Mouse (Mus musculus) right cerebral cortex, adult 18-20 months (tissue): ENCODE measurements around the gene Atp10a.

Source experiments
- DNase-seq: peaks from one replicate; pipeline ENCODE4 v3.0.0; 2022; ENCODE audit warnings: mixed read lengths

The Atp10a gene

GRCm38 (mm10) chr7:58742009-58742408 lies 86.0 kb downstream of the Atp10a start:
- DNase-seq, result no peak

- DNase-seq, result no peak
Observed at GRCm38 (mm10) chr7:58742648-58743047, 86.7 kb downstream of the Atp10a start.

- DNase-seq, result no peak
Observed at GRCm38 (mm10) chr7:58743362-58744320, 87.7 kb downstream of the Atp10a start.

GRCm38 (mm10) chr7:58746817-58747216 lies 90.9 kb downstream of the Atp10a start:
- no peak for DNase-seq

GRCm38 (mm10) chr7:58749904-58750612 lies 94.1 kb downstream of the Atp10a start:
- DNase-seq, result no peak

- no peak for DNase-seq
Observed at GRCm38 (mm10) chr7:58752041-58752440, 96.1 kb downstream of the Atp10a start.

GRCm38 (mm10) chr7:58754076-58754475 lies 98.1 kb downstream of the Atp10a start:
- DNase-seq, result no peak

GRCm38 (mm10) chr7:58754536-58754935 lies 98.6 kb downstream of the Atp10a start:
- DNase-seq, result no peak

GRCm38 (mm10) chr7:58755083-58755482 lies 99.1 kb downstream of the Atp10a start:
- DNase-seq, result no peak

- no peak for DNase-seq
Observed at GRCm38 (mm10) chr7:58755846-58756245, 99.9 kb downstream of the Atp10a start.

- DNase-seq, result no peak
Observed at GRCm38 (mm10) chr7:58757331-58757730, 101.4 kb downstream of the Atp10a start.

- no peak for DNase-seq
Observed at GRCm38 (mm10) chr7:58758396-58758795, 102.4 kb downstream of the Atp10a start.

- no peak for DNase-seq
Observed at GRCm38 (mm10) chr7:58759265-58759664, 103.3 kb downstream of the Atp10a start.

GRCm38 (mm10) chr7:58767257-58767656 lies 111.3 kb downstream of the Atp10a start:
- DNase-seq, result peak; percentile 52

- DNase-seq, result no peak
Observed at GRCm38 (mm10) chr7:58768253-58768652, 112.3 kb downstream of the Atp10a start.

- DNase-seq, result no peak
Observed at GRCm38 (mm10) chr7:58770254-58770653, 114.3 kb downstream of the Atp10a start.

GRCm38 (mm10) chr7:58772048-58772690 lies 116.2 kb downstream of the Atp10a start:
- no peak for DNase-seq

- DNase-seq, result no peak
Observed at GRCm38 (mm10) chr7:58779146-58779545, 123.2 kb downstream of the Atp10a start.

GRCm38 (mm10) chr7:58786986-58787385 lies 131.0 kb downstream of the Atp10a start:
- DNase-seq, result no peak

- no peak for DNase-seq
Observed at GRCm38 (mm10) chr7:58787585-58787984, 131.6 kb downstream of the Atp10a start.

GRCm38 (mm10) chr7:58788424-58789261 lies 132.7 kb downstream of the Atp10a start:
- DNase-seq, result no peak

- no peak for DNase-seq
Observed at GRCm38 (mm10) chr7:58797281-58797680, 141.3 kb downstream of the Atp10a start.
